Mouse (Mus musculus): Measurements from ENCODE around the gene Nf2.

Gene Nf2

DNA sequence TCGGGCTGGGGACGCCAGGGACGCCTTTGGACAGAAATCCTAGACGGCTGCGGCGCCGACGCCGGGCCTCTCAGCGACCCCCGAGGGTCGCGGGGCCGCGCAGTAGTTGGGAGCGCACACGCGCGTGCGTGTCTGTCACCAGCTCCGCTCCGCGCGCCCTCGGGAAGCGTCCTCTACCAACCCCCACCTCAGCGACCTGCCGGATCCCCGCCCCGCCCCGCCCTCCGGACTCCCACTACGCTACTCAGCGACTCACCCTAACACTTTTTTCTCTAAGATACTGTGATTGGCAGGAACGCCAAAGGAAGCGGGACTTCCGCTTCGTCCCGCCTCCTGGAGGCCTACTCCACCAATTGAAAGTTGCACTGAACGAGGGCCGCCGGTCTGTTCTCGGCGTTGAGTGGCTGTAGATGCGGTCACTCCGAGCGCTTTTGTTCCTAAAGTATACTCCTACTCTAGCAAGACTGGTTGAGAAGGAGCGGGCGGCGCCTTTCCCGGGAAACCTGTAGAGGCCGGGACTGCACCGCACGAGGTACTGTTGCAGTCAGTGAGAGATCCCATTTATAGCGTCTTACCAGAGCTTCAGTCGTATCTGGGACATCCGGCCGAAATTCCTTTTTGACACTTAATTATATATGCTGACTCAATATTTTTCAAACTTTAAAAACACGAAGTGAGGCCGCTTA, at the start of gene Nf2:
Gene Nf2 (minus strand): TSS at position 279 of the 686 bp plus-strand sequence.
- DNase-seq (ENCODE audit: low read depth), result peak; percentile 98

DNA sequence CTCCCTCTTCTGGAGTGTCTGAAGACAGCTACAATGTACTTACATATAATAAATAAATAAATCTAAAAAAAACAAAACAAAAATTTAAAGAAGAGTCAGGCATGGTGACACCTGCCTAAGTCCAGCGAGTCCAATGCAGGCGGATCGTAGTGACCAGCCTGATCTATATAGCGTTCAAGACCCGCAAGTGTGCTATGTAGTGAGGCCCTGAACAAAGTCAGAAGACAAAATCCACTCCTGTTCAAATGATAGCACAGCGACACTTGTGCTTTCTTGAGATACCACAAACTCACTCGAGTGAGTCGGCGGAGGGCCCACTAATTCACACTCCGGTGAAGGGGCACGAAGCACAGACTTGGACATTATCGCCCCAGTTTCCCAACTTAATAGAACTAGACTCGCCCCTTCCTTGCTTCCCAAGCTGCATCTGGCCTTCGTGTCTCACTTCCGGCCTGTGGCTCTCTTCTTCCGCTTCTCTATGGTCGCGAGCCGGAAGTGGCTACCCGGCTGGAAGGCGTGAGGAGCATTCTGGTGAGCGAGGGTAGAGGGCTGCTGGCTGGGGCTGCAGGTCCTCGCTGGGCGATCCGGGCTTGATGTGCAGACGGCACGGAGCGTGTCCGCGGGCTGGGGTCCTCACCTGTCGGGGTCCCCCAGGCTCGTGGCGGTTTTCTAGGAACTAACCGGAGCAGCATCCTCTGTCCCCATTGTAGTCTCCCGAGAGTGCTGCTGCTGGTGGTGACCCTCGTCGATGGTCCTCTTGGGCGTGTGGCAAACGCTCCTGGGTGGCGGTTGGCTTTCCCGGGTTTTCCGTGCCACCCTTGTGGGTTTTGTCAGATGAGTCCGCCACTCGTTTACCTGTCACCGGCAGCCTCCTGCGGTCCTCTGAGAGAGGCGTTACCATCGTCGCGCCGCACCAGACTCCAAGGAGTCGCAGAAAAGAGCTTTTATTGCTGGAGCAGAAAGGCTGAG, 45.8 kb upstream of the Nf2 start, which contains the start of gene Thoc5:
Gene Thoc5 (plus strand): TSS at position 473 of the 969 bp plus-strand sequence.
- DNase-seq (ENCODE audit: low read depth), result peak; percentile 90

DNA sequence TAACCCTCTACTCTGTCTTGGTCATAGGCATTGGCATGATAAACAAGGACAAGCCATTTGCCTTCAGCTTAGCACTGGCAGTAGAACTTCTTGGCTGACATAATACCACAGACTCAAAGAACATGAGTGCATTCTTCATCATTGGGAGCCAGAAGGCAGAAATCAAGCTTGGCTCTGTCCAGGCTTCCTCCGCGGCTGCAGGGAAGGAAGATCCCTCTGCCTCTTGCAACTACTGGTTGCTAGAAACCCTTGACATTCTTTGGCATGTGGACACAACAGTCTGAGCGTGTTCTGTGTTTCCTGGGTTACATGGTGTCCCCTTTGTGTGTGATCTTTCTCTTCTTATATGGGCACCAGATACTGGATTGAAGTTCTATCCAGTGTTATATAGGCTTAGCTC, 37.7 kb upstream of the Nf2 start:
- DNase-seq (ENCODE audit: low read depth), result no peak

DNA sequence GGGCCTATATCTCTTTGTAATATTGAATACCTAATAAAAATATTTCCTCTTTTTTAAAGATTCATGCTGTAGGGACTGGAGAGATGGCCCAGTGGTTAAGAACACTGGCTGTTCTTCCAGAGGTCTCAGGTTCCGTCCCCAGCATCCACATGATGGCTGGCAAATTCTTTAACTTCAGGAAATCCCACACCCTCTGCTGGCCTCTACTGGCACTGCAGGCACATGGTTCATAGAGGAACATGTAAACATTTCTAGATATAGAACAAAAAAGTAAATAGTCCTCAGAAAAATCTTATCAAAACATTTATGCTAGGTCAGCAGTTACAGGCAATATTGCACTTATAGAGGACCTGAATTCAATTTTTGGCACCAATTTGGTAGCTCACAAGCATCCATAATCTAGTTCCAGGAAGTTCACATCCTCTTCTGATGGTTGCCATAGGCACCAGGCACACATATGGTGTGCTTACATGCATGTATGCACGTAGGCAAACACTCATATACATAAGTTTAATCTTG, 36.1 kb upstream of the Nf2 start:
- DNase-seq (ENCODE audit: low read depth), result peak; percentile 78

DNA sequence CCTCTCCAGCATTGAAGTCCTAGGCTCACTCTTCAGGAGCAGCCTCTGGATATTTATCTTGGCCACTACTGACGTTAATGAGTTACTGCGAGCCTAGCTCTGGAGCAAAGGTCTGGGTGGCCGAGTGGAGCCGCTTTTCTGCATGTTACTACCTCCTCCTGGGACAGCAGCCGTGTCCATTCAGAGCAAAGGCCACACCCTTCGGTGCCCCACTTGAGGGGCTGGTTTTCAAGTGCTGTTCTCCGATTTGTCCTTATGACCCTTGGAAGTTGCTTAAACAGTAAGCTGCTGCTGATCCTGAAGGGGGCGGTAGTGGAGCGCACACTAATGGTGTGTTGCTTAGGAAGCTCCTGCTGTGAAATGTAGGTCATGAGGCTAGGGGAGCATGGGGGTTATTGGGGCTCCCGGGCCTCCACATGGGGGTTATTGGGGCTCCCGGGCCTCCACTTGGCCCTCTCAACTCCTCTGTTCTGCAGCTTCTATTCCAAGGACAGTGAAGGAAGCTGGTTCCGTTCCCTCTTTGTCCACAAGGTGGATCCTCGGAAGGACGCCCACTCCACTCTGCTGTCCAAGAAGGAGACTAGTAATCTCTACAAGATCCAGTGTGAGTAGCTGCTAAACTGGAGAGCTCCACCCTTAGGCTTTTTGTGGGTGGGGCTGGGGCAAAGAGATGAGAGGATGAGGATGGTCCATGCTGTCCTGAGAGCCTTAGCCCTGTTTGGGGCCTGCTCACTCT, 33.7 kb upstream of the Nf2 start:
- no peak for DNase-seq (ENCODE audit: low read depth)

DNA sequence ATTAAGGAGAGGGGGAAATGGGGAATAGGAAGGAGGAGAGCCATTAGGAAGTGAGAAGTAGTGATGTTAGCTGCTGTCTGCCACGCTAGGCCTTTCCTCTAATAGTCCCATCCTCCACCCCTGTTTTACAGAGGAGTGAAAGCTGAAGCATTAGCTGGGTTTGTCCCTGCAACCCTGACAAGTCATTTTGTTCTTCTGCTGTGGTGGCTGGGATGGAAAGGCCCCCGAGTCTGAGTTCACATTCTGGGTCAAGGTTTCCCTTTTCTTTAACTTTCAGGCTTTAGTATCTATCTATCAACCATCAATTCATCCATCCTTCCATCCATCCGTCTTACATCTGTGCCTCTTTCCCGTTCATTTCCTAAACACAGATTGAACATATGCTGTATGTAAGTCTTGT, 31.8 kb upstream of the Nf2 start:
- no peak for DNase-seq (ENCODE audit: low read depth)

DNA sequence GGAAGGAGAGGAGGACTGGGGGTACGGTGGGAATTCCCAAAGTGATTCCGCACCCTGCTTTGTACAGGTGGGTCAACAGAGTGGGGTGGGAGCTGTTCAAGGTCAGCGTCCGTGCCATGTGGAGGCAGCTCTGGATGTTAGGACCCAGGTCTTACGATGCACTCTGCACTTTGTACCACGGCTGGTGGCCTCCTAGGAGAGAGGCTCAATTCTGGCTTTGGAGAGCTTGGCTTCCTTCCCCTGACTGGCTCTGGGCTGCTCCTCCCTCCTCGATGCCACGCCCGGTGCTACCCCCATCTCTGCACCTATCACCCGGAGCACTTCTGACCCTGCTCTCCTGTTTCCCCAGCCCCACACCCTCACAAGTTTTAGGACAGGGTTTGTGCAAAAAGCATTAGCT, 25.2 kb upstream of the Nf2 start:
- DNase-seq (ENCODE audit: low read depth), result peak; percentile 25

DNA sequence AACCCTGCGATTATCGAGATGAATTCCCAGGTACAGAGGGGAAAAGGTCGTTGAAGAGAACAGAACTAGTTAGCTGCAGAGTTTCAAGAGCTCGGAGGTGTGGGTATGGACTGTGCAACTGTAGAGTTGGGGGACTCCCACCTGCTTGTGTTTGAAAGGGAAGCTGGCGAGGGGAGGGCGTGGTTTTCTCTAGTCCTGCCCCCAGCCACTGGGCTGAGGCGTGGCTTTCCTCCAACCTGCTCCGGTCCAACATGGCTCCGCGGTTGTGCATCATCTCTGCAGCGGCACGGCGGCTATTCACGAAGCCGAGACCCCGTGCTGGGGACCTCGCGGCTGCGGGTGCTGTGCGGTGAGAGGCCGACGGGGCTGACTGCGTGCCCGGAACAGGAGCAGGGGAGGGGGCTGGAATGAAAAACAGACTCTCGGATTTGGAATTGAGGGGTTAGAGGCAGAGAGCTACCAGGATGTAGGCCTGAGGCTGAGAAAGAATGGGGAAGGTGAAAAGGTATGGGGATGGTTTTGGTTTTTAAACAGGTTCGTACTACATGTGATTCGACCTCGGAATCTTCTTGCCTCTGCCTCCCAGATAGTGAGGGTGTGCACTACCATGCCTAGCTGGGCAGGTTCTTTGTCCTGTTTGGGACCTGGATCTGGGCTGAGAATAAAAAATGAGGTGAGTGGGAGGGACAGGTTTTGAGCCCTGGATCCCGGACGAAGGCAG, 24.6 kb upstream of the Nf2 start, which contains the start of gene Nipsnap1:
Gene Nipsnap1 (plus strand): TSS at position 197 of the 721 bp plus-strand sequence.
- peak; percentile 92 for DNase-seq (ENCODE audit: low read depth)

DNA sequence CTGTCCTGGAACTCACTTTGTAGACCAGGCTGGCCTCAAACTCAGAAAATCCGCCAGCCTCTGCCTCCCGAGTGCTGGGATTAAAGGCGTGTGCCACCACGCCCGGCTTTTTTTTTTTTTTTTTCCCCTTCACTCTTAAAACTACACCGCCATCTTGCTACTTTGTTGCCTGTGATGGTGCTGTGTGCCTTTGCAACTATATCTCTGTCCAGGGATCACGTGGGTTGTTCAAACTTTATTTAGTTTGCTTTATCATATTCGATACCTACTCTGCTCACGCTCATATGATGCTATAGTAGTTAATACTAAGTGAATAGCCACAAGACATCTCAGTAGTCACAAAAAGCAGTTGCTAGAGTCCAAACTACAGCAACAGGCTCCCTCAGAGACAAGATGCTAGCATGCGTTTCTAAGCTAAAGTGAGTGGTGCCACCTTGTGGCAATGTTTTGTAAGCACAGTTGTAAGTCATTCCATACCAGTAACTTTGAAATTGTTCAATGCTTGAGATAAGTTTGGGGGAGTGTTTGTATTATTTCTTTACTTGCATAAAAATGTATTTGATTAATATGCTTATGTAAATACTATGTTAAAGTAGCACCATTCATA, 16.4 kb upstream of the Nf2 start:
- DNase-seq (ENCODE audit: low read depth), result peak; percentile 88

DNA sequence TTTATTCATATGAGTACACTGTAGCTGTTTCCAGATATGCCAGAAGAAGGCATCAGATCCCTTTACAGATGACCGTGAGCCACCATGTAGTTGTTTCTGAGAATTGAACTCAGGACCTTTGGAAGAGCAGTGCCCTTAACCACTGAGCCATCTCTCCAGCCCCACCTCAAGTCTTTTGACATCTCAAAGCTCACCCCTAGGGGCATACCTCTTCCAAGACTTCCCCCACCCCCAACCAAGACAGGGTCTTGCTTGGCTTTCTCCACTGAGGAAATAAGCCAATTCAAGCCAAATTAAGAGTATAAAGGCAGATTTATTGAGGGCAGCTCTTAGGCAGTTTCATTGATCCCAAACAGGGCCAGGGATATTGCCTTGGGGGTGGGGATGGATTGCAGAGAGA, 13.4 kb upstream of the Nf2 start:
- no peak for DNase-seq (ENCODE audit: low read depth)

DNA sequence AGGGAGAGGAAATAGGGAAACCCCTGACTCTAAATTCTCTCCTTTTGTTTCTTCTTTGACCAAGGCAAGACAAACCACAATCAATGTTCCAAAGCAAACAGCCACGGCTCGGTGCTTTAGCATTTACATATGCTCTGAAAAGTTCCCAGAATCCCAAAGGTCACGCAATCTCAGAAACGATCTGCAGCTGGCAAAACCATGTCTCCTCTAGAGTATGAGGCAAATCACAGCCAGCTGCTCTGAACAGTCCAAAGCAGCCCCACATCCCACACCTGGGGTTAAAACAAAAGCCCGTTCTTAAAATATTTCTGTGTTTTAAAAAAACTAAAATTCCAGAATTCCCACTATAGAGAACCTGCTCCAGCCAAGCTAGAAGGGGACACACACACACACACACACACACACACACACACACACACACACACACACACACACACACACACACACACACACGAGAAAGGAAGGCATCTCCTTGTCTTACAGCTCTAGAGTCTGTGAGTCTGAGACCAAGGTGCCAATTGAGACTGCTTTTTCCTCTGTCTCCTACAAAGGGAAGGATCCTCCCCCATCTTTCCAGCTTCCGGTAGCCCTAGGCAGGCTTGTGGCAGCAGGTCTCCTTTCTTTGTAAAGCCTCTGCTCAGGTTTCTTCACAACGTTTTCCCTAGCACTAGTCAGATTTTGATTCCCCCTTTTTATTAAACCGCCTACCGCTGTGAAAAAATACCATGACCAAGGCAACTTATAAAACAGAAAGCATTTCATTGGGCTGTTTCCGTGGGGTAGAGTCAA, 12.7 kb upstream of the Nf2 start:
- DNase-seq (ENCODE audit: low read depth), result no peak

DNA sequence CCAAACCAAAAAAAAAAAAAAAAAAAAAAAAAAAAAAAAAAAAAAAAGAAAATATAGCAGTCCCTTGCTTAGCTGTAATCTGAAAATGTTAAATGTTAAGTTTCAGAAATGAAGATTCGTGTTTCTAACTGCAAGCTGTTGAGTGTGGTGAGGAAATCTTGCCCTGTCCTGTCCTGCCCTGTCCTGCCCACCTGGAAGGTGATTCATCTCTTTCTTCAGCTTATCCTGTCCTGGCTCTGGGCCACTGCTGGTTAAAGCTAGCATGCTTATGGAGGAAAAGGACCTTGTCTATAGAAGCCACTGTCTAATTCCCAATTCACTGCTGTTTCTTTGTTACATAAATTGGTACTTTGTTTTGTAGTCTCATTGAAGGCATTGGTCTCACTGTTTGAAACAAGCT, 11.7 kb upstream of the Nf2 start:
- DNase-seq (ENCODE audit: low read depth), result no peak

DNA sequence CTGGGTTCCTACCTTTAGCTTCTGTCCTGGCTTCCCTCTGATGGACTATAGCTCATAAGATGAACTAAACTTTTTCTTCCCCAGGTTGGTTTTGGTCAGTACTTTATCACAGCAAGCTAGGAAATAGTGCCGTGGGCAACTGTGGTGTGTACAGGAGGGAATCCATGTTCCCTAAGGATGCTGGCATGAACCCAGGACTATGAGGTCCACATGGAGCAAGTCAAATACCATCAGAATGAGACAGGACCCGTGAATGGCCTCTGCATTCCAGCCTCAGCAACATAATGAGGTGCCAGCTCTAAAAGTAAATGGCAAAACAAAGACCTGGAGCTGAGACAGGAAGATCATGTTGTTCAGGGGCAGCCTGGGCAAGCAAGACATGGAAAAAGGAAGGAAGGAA, 9.1 kb upstream of the Nf2 start:
- DNase-seq (ENCODE audit: low read depth), result no peak

DNA sequence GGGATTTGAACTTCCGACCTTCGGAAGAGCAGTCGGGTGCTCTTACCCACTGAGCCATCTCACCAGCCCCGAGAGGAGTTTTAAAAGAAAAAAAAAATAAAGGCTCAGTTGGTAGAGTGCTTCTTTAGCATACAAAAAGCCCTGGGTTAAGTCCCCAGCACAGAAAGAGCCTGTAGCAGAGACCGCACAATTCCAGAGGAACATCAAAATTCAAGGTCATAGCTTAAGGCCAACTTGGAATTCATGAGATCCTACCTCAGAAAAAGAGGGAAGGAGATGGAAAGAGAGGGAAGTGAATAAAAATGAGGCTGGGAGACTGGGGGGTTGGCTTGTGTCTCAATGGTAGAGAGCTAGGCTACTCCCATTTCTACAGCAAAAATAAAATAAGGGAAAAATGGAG, 4.8 kb upstream of the Nf2 start:
- DNase-seq (ENCODE audit: low read depth), result no peak

DNA sequence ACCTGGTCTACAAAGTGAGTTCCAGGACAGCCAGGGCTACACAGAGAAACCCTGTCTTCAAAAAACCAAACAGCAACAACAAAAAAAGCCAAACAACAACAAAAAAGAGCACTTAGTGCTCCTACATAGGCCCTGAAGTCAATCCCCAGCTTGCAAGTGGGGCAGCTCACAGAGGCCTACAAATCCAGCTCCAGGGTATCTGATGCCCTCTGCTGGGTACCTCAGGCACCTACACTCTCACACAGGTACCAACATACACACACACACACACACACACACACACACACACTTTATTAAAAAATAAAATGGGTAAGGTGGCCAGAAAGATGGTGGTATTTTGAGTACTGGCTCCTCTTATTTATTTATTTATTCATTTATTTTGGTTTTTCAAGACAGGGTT, 3.7 kb upstream of the Nf2 start:
- no peak for DNase-seq (ENCODE audit: low read depth)

DNA sequence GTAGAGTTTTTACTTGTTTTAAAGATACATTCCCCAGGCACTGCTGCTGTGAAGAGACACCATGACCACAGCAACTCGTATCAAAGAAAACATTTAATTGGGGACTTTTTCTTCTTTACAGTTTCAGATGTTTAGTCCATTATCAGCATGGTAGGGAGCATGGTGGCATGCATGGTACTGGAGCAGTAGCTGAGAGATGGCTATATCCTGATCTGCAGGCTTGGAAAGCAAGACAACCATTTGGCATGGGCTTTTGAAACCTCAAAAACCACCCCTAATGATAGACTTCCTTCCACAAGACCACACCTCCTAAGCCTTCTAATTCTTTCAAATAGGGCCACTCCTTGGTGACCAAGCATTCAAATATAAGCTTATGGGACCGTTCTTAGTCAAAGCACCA, 1.1 kb upstream of the Nf2 start:
- DNase-seq (ENCODE audit: low read depth), result peak; percentile 40

DNA sequence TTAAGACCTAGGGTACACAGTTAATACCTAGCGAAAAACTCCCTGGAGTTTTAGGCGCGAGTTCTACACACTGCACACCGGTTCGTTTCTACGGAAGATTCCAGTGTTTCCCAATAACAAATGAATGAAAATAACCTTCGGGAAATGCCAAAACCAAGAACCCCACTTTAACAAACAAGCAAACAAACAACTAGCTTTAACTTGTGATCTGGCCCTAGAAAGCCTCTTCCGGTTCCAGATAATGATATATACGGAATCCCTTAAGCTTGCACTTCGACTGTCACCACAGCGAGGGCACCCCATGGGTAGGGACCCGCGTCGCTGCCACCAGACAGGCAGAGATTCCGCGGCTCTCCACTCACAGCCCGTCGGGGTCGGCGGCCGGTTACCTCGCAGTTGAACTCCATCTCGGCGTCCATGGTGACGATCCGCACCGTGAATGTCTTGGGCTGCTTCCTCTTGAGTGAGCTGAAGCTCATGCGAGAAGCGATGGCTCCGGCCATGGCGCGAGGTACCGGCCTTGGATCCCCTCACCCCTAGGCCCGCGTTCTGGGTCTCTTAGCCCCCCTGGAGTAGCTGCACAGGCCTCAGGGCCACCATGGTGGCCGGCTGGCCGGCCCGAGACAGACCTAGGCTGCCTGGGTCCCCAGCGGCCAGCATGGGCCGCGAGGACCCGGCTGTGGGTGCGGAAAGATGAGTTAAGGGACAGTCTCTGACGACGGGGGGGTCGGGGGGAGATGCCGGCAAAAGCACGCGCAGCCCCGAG, 670 bp downstream of the Nf2 start:
- peak; percentile 76 for DNase-seq (ENCODE audit: low read depth)

DNA sequence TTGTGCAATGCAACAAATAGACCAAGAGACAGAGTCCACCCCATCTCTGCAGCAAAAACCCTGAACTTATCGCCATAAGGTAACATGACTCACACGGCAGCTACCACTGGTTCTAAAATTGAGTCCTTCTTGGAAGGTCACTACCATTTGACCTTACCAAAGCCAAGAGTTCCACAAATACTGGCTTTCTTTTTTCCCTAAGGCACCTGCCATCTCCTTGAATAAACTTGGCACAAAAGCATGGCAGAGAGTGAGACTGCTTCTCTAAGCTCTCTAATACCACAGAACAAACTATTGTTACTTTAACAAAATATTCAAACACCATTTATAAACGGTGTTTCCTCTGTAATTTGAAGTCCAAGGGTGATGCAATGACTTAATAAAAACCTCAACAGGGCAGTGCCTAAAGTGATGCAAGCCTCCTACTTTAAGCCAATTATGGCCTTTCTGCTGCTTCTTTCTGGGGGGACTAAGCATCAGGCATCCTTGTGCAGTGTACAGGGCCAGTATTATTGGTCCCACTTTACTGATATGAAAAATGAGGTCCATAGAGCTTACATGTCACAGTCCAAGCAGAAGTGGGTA, 8.3 kb downstream of the Nf2 start:
- DNase-seq (ENCODE audit: low read depth), result no peak

DNA sequence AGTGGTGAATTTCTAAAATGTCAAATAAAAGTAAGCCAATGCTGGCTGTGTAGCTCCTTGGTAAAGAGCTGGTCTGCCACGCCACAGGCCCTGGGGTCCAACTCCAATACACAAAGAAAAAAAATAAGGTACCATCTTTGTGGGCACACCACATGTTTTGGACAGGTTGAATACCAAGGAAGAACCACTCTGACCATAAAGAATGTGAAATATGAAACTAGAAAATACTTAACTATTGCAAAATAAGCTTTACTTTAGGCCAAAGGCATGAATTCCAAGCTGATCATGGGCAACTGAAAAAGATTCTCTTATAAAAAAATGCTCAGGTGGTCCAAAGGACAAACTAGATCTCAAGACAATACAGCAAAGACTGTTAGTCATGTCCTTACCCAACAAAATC, 11.1 kb downstream of the Nf2 start:
- DNase-seq (ENCODE audit: low read depth), result no peak
